Mouse (Mus musculus): Measurements from ENCODE around the gene Nav3. TPM values are rescaled to one million over a fixed set of nuclear protein-coding genes. Genes with fewer than 3 reads are reported as not detected.

The Nav3 gene
- polyA plus RNA-seq, 1 experiment from 2014 or later, result 2.4 TPM

DNA sequence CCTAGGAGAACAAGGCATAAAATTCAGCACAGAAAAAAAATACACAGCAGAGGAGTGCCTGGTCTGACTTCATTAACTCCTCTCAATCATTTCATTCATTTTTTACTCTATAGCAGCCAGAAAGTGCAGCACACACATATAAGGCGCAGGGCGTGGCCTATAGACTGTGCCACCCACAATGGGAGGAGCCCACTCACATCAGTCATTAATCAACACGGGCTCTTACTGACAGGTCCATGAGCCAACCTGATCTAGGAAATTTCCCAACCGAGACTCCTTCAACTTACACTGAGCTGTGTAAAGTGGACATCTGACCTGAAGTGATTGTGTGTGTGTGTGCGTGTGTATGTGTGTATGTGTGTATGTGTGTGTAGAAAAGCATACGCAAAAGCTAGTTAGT is 286.6 kb downstream of the Nav3 start:
- no peaks in the 10 kb centered on the region for H3K4me1 ChIP-seq (ENCODE audit: control insufficient read depth, insufficient read depth, low read length)
- no peaks in the 10 kb centered on the region for H3K36me3 ChIP-seq (ENCODE audit: control insufficient read depth, insufficient read depth, low read length)
- WGBS, result 75% methylated on average over 6 of the region's 6 CpGs
- no peaks in the 10 kb centered on the region for H3K27me3 ChIP-seq (ENCODE audit: control insufficient read depth, insufficient read depth, low read length)
- no peak for ATAC-seq (ENCODE audit: insufficient read depth, low FRiP score)
- no peak overlapping the region for H3K27ac ChIP-seq (ENCODE audit: low read length)
- no peak overlapping the region for H3K4me3 ChIP-seq (replicated peaks; ENCODE audit: low read length)
- no peak overlapping the region for H3K9ac ChIP-seq (ENCODE audit: low read length)
- H3K9me3 ChIP-seq (replicated peaks; ENCODE audit: control insufficient read depth, low read length), result no peaks in the 10 kb centered on the region
- no peak overlapping the region for H3K4me2 ChIP-seq (ENCODE audit: low read depth, low read length)

DNA sequence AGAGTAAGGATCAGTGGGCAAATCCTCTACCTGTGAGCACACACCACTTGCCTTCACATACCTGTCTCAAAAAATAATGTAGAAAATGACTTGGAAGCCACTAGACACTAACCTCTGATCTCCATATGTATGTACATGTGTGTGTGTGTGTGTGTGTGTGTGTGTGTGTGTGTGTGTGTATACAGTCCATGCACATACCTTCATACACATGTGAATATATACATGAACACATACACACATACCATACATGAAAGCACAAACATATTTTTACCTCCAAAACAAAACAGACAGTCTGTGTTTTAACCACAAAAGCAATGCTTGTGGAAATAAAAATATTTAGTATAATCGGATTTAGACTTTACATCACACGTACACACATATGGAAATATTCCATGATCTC is 287.1 kb downstream of the Nav3 start:
- Histone ChIP-seq H3K9ac (ENCODE audit: low read length) (no peak overlapping the region), H3K36me3 (ENCODE audit: control insufficient read depth, insufficient read depth, low read length) (no peaks in the 10 kb centered on the region), H3K27me3 (ENCODE audit: control insufficient read depth, insufficient read depth, low read length) (no peaks in the 10 kb centered on the region), H3K9me3 (replicated peaks; ENCODE audit: control insufficient read depth, low read length) (no peaks in the 10 kb centered on the region), H3K4me3 (replicated peaks; ENCODE audit: low read length) (no peak overlapping the region), H3K4me1 (ENCODE audit: control insufficient read depth, insufficient read depth, low read length) (no peaks in the 10 kb centered on the region), H3K27ac (ENCODE audit: low read length) (no peak overlapping the region), H3K4me2 (ENCODE audit: low read depth, low read length) (no peak overlapping the region)
- ATAC-seq (ENCODE audit: insufficient read depth, low FRiP score), result no peak
- WGBS, result 67% methylated on average over 2 of the region's 2 CpGs

DNA sequence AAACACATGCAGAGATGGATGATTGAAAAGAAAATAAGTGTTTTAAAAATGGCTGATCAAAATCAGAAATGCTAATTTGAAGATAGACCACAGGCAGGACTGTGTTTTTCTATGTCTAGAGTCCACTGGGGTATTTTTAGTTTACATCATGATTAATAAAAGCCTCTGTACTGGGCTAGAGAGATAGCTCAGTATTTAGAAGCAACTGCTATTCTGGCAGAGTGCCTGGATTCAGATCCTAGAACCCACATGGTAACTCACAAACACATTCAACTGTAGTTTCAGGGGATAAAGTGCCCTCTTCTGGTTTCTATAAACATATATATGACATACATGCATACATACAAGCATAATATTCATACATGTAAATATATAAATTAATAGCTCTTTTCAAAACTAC is 293.4 kb downstream of the Nav3 start:
- H3K4me1 ChIP-seq (ENCODE audit: control insufficient read depth, insufficient read depth, low read length), result no peaks in the 10 kb centered on the region
- no peak overlapping the region for H3K4me3 ChIP-seq (replicated peaks; ENCODE audit: low read length)
- H3K36me3 ChIP-seq (ENCODE audit: control insufficient read depth, insufficient read depth, low read length), result no peaks in the 10 kb centered on the region
- H3K9me3 ChIP-seq (replicated peaks; ENCODE audit: control insufficient read depth, low read length), result no peaks in the 10 kb centered on the region
- H3K9ac ChIP-seq (ENCODE audit: low read length), result no peak overlapping the region
- ATAC-seq (ENCODE audit: insufficient read depth, low FRiP score), result no peak
- no peaks in the 10 kb centered on the region for H3K27me3 ChIP-seq (ENCODE audit: control insufficient read depth, insufficient read depth, low read length)
- no peak overlapping the region for H3K27ac ChIP-seq (ENCODE audit: low read length)
- H3K4me2 ChIP-seq (ENCODE audit: low read depth, low read length), result no peak overlapping the region

DNA sequence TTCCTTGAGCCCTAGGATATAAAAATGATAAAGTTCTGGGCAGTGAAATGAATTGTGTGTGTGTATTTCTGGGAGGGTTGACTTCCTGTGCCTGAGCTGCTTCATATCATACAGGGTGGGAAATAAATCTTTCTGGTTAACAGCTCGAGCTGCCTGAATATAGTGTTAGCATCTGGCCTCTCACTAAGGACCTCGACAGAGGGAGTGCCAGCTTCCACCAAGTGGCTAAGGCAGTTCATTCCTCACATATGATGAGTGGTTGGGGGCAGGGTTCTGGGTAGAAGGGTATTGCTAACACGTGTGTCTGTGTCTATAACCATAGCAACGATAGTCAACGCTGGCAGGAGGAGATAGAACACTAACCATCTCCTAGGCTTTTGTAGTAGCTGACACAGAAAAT is 295.1 kb downstream of the Nav3 start:
- H3K4me3 ChIP-seq (replicated peaks; ENCODE audit: low read length), result no peak overlapping the region
- ATAC-seq (ENCODE audit: insufficient read depth, low FRiP score), result no peak
- no peak overlapping the region for H3K27ac ChIP-seq (ENCODE audit: low read length)
- H3K4me1 ChIP-seq (ENCODE audit: control insufficient read depth, insufficient read depth, low read length), result no peaks in the 10 kb centered on the region
- H3K9ac ChIP-seq (ENCODE audit: low read length), result no peak overlapping the region
- H3K27me3 ChIP-seq (ENCODE audit: control insufficient read depth, insufficient read depth, low read length), result no peaks in the 10 kb centered on the region
- no peaks in the 10 kb centered on the region for H3K9me3 ChIP-seq (replicated peaks; ENCODE audit: control insufficient read depth, low read length)
- no peaks in the 10 kb centered on the region for H3K36me3 ChIP-seq (ENCODE audit: control insufficient read depth, insufficient read depth, low read length)
- no peak overlapping the region for H3K4me2 ChIP-seq (ENCODE audit: low read depth, low read length)
- WGBS, result 46% methylated on average over 5 of the region's 5 CpGs

DNA sequence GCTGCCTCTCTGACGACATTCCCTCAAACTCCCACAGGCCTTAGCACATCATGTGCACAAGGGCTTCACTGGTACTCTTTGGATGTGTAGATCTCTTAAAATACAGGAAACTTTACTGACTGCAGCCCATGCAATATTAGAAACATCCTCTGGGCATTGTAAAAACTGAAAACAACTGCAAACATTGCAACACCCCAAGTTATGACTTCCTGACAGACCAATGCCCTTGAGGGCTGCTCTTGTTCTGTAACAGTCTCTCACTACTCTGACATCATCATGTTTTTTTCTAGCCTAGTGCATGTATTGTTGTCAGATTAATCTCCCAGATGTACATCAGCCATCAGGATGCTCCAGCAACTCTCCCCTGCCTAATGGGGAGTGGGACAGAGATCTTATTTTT is 296.5 kb downstream of the Nav3 start:
- no peaks in the 10 kb centered on the region for H3K36me3 ChIP-seq (ENCODE audit: control insufficient read depth, insufficient read depth, low read length)
- H3K9ac ChIP-seq (ENCODE audit: low read length), result no peak overlapping the region
- no peak overlapping the region for H3K4me3 ChIP-seq (replicated peaks; ENCODE audit: low read length)
- H3K4me2 ChIP-seq (ENCODE audit: low read depth, low read length), result no peak overlapping the region
- H3K9me3 ChIP-seq (replicated peaks; ENCODE audit: control insufficient read depth, low read length), result no peaks in the 10 kb centered on the region
- H3K27me3 ChIP-seq (ENCODE audit: control insufficient read depth, insufficient read depth, low read length), result no peaks in the 10 kb centered on the region
- no peak overlapping the region for H3K27ac ChIP-seq (ENCODE audit: low read length)
- ATAC-seq (ENCODE audit: insufficient read depth, low FRiP score), result no peak
- WGBS, result 59% methylated on average over 1 of the region's 1 CpGs
- H3K4me1 ChIP-seq (ENCODE audit: control insufficient read depth, insufficient read depth, low read length), result no peaks in the 10 kb centered on the region

DNA sequence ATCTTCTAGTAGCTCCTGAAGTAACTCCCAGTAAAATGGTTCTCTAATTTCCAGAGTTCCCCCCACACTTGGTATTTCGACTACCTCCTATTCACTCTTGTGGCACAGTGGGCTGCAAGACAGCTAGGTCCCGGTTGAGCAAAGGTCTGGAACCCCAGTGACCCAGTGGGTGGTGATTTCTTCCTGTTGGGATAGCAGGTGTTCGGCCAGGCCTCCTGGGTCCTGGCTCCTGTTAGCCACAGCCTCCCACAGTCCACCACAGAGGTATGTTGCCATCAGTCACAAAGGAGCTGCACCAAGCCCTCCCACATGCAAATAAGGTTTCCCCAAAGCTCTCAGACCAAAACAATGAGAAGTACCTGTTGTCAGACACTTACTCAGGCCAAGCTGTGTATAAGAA is 297.9 kb downstream of the Nav3 start:
- H3K36me3 ChIP-seq (ENCODE audit: control insufficient read depth, insufficient read depth, low read length), result no peaks in the 10 kb centered on the region

DNA sequence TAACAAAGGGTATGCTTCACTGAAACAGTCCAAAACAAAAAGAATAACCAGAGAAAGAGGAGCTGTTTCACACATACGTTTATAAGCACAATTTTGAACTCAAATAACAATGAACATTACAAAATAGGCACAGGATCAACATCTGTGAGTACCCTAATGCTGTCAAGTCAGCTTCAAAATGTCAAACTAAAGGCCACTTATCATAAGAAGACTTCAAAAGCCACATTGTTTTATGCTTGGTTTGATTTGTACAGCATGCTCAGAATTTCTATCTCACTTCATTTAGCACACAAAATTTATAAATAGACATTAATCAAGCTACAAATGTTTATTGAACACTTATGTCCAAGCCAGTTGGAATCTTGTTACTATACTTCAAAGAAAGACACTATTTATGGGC is 299.6 kb downstream of the Nav3 start:
- Histone ChIP-seq H3K9ac (ENCODE audit: low read length) (no peak overlapping the region), H3K27ac (ENCODE audit: low read length) (no peak overlapping the region), H3K4me3 (replicated peaks; ENCODE audit: low read length) (no peak overlapping the region), H3K9me3 (replicated peaks; ENCODE audit: control insufficient read depth, low read length) (no peaks in the 10 kb centered on the region), H3K27me3 (ENCODE audit: control insufficient read depth, insufficient read depth, low read length) (no peaks in the 10 kb centered on the region), H3K4me2 (ENCODE audit: low read depth, low read length) (no peak overlapping the region), H3K4me1 (ENCODE audit: control insufficient read depth, insufficient read depth, low read length) (no peaks in the 10 kb centered on the region), H3K36me3 (ENCODE audit: control insufficient read depth, insufficient read depth, low read length) (no peaks in the 10 kb centered on the region)
- WGBS, result 28% methylated on average over 1 of the region's 1 CpGs
- no peak for ATAC-seq (ENCODE audit: insufficient read depth, low FRiP score)

More for the DNA sequence above, 297.9 kb downstream of the Nav3 start:
- H3K4me1 ChIP-seq (ENCODE audit: control insufficient read depth, insufficient read depth, low read length), result no peaks in the 10 kb centered on the region
- H3K9me3 ChIP-seq (replicated peaks; ENCODE audit: control insufficient read depth, low read length), result no peaks in the 10 kb centered on the region
- no peak overlapping the region for H3K4me2 ChIP-seq (ENCODE audit: low read depth, low read length)
- 70% methylated on average over 3 of the region's 3 CpGs for WGBS
- H3K27me3 ChIP-seq (ENCODE audit: control insufficient read depth, insufficient read depth, low read length), result no peaks in the 10 kb centered on the region
- H3K27ac ChIP-seq (ENCODE audit: low read length), result no peak overlapping the region
- no peak overlapping the region for H3K9ac ChIP-seq (ENCODE audit: low read length)
- no peak overlapping the region for H3K4me3 ChIP-seq (replicated peaks; ENCODE audit: low read length)
- no peak for ATAC-seq (ENCODE audit: insufficient read depth, low FRiP score)

DNA sequence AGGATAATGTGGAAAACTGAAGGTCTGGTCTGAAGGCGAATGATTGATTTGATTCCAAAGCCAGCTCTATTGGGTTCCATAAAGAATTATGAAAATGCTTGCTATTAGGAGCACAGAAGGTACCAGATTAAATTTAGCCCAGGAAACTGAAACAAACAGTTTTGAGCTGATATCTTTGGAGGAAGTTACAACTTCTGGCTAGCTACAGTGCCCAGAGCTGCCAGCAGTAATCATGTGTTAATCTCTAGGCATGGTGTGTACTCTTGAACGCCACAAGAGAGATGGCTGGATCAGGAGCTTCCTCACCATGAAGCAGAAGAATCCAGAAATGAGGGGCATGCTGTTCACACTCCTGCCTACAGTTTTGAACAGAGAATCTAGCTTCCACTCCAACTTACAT is 300.5 kb downstream of the Nav3 start:
- whole genome bisulfite sequencing, result 76% methylated on average over 2 of the region's 2 CpGs
- Histone ChIP-seq H3K4me1 (ENCODE audit: control insufficient read depth, insufficient read depth, low read length) (no peaks in the 10 kb centered on the region), H3K4me2 (ENCODE audit: low read depth, low read length) (no peak overlapping the region), H3K36me3 (ENCODE audit: control insufficient read depth, insufficient read depth, low read length) (no peaks in the 10 kb centered on the region), H3K27ac (ENCODE audit: low read length) (no peak overlapping the region), H3K9ac (ENCODE audit: low read length) (no peak overlapping the region), H3K4me3 (replicated peaks; ENCODE audit: low read length) (no peak overlapping the region), H3K27me3 (ENCODE audit: control insufficient read depth, insufficient read depth, low read length) (no peaks in the 10 kb centered on the region), H3K9me3 (replicated peaks; ENCODE audit: control insufficient read depth, low read length) (no peaks in the 10 kb centered on the region)
- no peak for ATAC-seq (ENCODE audit: insufficient read depth, low FRiP score)

DNA sequence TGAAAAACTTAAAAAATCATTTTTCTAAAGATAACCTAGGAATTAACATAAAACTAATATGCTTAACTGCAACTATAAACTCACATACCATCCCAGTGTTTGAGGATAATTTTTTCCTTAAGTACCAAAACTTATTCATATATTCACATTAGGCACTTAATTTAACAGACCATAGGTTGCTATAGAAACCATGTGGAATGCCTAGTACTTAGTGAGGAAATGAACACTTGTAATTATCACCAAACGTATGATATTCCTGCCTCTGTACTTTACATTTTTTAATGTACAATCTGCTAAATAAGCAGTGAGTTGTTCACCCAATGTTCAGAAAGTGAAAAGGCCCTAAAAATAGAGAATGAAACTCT is 301.1 kb downstream of the Nav3 start:
- no peak overlapping the region for H3K4me3 ChIP-seq (replicated peaks; ENCODE audit: low read length)
- no peaks in the 10 kb centered on the region for H3K4me1 ChIP-seq (ENCODE audit: control insufficient read depth, insufficient read depth, low read length)
- no peak overlapping the region for H3K27ac ChIP-seq (ENCODE audit: low read length)
- H3K36me3 ChIP-seq (ENCODE audit: control insufficient read depth, insufficient read depth, low read length), result no peaks in the 10 kb centered on the region
- 69% methylated on average over 1 of the region's 1 CpGs for WGBS
- H3K9ac ChIP-seq (ENCODE audit: low read length), result no peak overlapping the region
- H3K4me2 ChIP-seq (ENCODE audit: low read depth, low read length), result no peak overlapping the region
- H3K27me3 ChIP-seq (ENCODE audit: control insufficient read depth, insufficient read depth, low read length), result no peaks in the 10 kb centered on the region
- no peak for ATAC-seq (ENCODE audit: insufficient read depth, low FRiP score)
- H3K9me3 ChIP-seq (replicated peaks; ENCODE audit: control insufficient read depth, low read length), result no peaks in the 10 kb centered on the region
